Comparison of ENCODE assay signal across 7 mouse cellular contexts in genomic region chr9:22084667-22085021, GRCm38 (mm10). TPM values are rescaled to one million over a fixed set of nuclear protein-coding genes. Genes with fewer than 3 reads are reported as not detected.
DNase-seq lines count a peak whose midpoint lies in the region; ATAC-seq and TF ChIP-seq lines count a peak whose summit lies in the region.

No protein-coding gene starts in this region.

- ATAC-seq in lung, postnatal 0 days = no peak
- no peak for ATAC-seq in forebrain, embryonic 12.5 days (ENCODE audit: low FRiP score)
- no peak for ATAC-seq in limb, embryonic 14.5 days (ENCODE audit: low FRiP score, low read depth)
- ATAC-seq in stomach, embryonic 15.5 days (ENCODE audit: insufficient read depth, low FRiP score, low read depth) = no peak

- H3K27me3 ChIP-seq in lung, postnatal 0 days (replicated peaks; ENCODE audit: insufficient read depth, low read length) = no peaks in the 10 kb centered on the region
- H3K27me3 ChIP-seq in forebrain, embryonic 12.5 days = no peaks in the 10 kb centered on the region
- H3K27me3 ChIP-seq in limb, embryonic 14.5 days (ENCODE audit: control insufficient read depth, insufficient read depth, low read length) = no peaks in the 10 kb centered on the region
- H3K27me3 ChIP-seq in stomach, embryonic 15.5 days (replicated peaks) = no peaks in the 10 kb centered on the region

- H3K27ac ChIP-seq in lung, postnatal 0 days (ENCODE audit: low read length) = no peak overlapping the region
- H3K27ac ChIP-seq in forebrain, embryonic 12.5 days = no peak overlapping the region
- no peak overlapping the region for H3K27ac ChIP-seq in limb, embryonic 14.5 days (replicated peaks; ENCODE audit: low read depth, low read length)
- peak overlapping the region; percentile 31; the same call in 1 of the 2 replicates for H3K27ac ChIP-seq in stomach, embryonic 15.5 days

- TF ChIP-seq POLR2A in limb, embryonic 14.5 days (IDR thresholded peaks at IDR 0.05; ENCODE audit: borderline replicate concordance, extremely low read depth, insufficient read depth, insufficient read length) = no peak

- no peak for TF ChIP-seq CTCF in lung, postnatal 0 days (IDR thresholded peaks at IDR 0.05)

- no peaks in the 10 kb centered on the region for H3K9me3 ChIP-seq in lung, postnatal 0 days (ENCODE audit: low read length)
- no peaks in the 10 kb centered on the region for H3K9me3 ChIP-seq in forebrain, embryonic 12.5 days
- no peaks in the 10 kb centered on the region for H3K9me3 ChIP-seq in limb, embryonic 14.5 days (ENCODE audit: control insufficient read depth, low read length)
- H3K9me3 ChIP-seq in stomach, embryonic 15.5 days = no peaks in the 10 kb centered on the region

- TF ChIP-seq EP300 in lung, postnatal 0 days (IDR thresholded peaks at IDR 0.05) = no peak

- no peaks in the 10 kb centered on the region for H3K4me1 ChIP-seq in lung, postnatal 0 days (ENCODE audit: insufficient read depth, low read depth, low read length)
- H3K4me1 ChIP-seq in forebrain, embryonic 12.5 days = peaks cover 15% of the 10 kb centered on the region
- H3K4me1 ChIP-seq in limb, embryonic 14.5 days (ENCODE audit: control insufficient read depth, insufficient read depth, low read length) = peaks cover 5% of the 10 kb centered on the region
- peaks cover 7% of the 10 kb centered on the region; the same call in 1 of the 2 replicates for H3K4me1 ChIP-seq in stomach, embryonic 15.5 days

- no peak for DNase-seq in lung, postnatal 0 days (ENCODE audit: low spot score)
- DNase-seq in lung, postnatal 36 days = no peak
- DNase-seq in limb, embryonic 14.5 days (ENCODE audit: low spot score) = no peak
- no peak for DNase-seq in frontal cortex, postnatal 36 days (ENCODE audit: low spot score in 2 of 2)
- DNase-seq in frontal cortex, postnatal 14 days (ENCODE audit: low spot score in 2 of 2) = no peak

- H3K4me3 ChIP-seq in lung, postnatal 0 days (ENCODE audit: low read depth, low read length) = peak overlapping the region; percentile 75
- H3K4me3 ChIP-seq in forebrain, embryonic 12.5 days (replicated peaks) = peak overlapping the region; percentile 72
- H3K4me3 ChIP-seq in limb, embryonic 14.5 days (replicated peaks; ENCODE audit: low read length) = peak overlapping the region; percentile 77
- peak overlapping the region; percentile 67 for H3K4me3 ChIP-seq in stomach, embryonic 15.5 days (replicated peaks)

- peak overlapping the region; percentile 68 for H3K9ac ChIP-seq in lung, postnatal 0 days (replicated peaks; ENCODE audit: low read depth)
- H3K9ac ChIP-seq in forebrain, embryonic 12.5 days = peak overlapping the region; percentile 74
- H3K9ac ChIP-seq in limb, embryonic 14.5 days (ENCODE audit: low read depth, low read length, severe bottlenecking) = peak overlapping the region; percentile 70
- H3K9ac ChIP-seq in stomach, embryonic 15.5 days = peak overlapping the region; percentile 58

- H3K4me2 ChIP-seq in lung, postnatal 0 days (replicated peaks; ENCODE audit: low read depth, low read length) = peak overlapping the region; percentile 78
- peak overlapping the region; percentile 88 for H3K4me2 ChIP-seq in forebrain, embryonic 12.5 days
- H3K4me2 ChIP-seq in limb, embryonic 14.5 days (replicated peaks; ENCODE audit: low read depth, low read length, severe bottlenecking) = peak overlapping the region; percentile 74
- peak overlapping the region; percentile 84 for H3K4me2 ChIP-seq in stomach, embryonic 15.5 days

- WGBS in lung, postnatal 0 days = 27% methylated on average over 4 of the region's 4 CpGs
- 32% methylated on average over 4 of the region's 4 CpGs for WGBS in forebrain, embryonic 12.5 days
- WGBS in limb, embryonic 14.5 days = 32% methylated on average over 4 of the region's 4 CpGs
- WGBS in stomach, embryonic 15.5 days = 32% methylated on average over 4 of the region's 4 CpGs

- no peaks in the 10 kb centered on the region for H3K36me3 ChIP-seq in lung, postnatal 0 days (ENCODE audit: insufficient read depth, low read length)
- H3K36me3 ChIP-seq in forebrain, embryonic 12.5 days (replicated peaks) = no peaks in the 10 kb centered on the region
- H3K36me3 ChIP-seq in limb, embryonic 14.5 days (ENCODE audit: control insufficient read depth, insufficient read depth, low read length) = no peaks in the 10 kb centered on the region
- H3K36me3 ChIP-seq in stomach, embryonic 15.5 days = 0 out of 2 replicates have a peak, but pooled peaks cover 4% of the 10 kb centered on the region

RNA-seq across cellular contexts. Expression of gene Ecsit, which starts 0.6 kb away (rescaled TPM):
- 21.3 and 21.9 TPM in 2 replicates for polyA plus RNA-seq in lung, postnatal 0 days (2015; fragmentation: Nextera tagmentation; extraction: Ambion mirVana)
- 35.0 and 39.0 TPM in 2 replicates for polyA plus RNA-seq in forebrain, embryonic 12.5 days (2016; fragmentation: Nextera tagmentation; extraction: Ambion mirVana)
- polyA plus RNA-seq in limb, embryonic 14.5 days (2012; rRNA removed) = 36.3 and 37.5 TPM in 2 replicates
- 30.6 and 32.9 TPM in 2 replicates for polyA plus RNA-seq in limb, embryonic 14.5 days (2014; fragmentation: Nextera tagmentation; extraction: Ambion mirVana)
- polyA plus RNA-seq in stomach, embryonic 15.5 days (2015; fragmentation: Nextera tagmentation; extraction: Ambion mirVana) = 40.4 and 42.8 TPM in 2 replicates

RNA-seq across cellular contexts. Expression of gene Zfp653, which starts 13.5 kb away (rescaled TPM):
- polyA plus RNA-seq in lung, postnatal 0 days (2015; fragmentation: Nextera tagmentation; extraction: Ambion mirVana) = 8.8 and 8.9 TPM in 2 replicates
- polyA plus RNA-seq in forebrain, embryonic 12.5 days (2016; fragmentation: Nextera tagmentation; extraction: Ambion mirVana) = 15.8 and 16.4 TPM in 2 replicates
- polyA plus RNA-seq in limb, embryonic 14.5 days (2012; rRNA removed) = 31.2 and 33.7 TPM in 2 replicates
- polyA plus RNA-seq in limb, embryonic 14.5 days (2014; fragmentation: Nextera tagmentation; extraction: Ambion mirVana) = 8.1 and 8.7 TPM in 2 replicates
- polyA plus RNA-seq in stomach, embryonic 15.5 days (2015; fragmentation: Nextera tagmentation; extraction: Ambion mirVana) = 12.6 and 14.1 TPM in 2 replicates

RNA-seq across cellular contexts. Expression of gene Gm49318, which starts 13.6 kb away (rescaled TPM):
- polyA plus RNA-seq in lung, postnatal 0 days (2015; fragmentation: Nextera tagmentation; extraction: Ambion mirVana) = not detected in 2 replicates
- not detected in 2 replicates for polyA plus RNA-seq in forebrain, embryonic 12.5 days (2016; fragmentation: Nextera tagmentation; extraction: Ambion mirVana)
- 0.28 TPM in 1 of 2 replicates, not detected in the other for polyA plus RNA-seq in limb, embryonic 14.5 days (2012; rRNA removed)
- polyA plus RNA-seq in limb, embryonic 14.5 days (2014; fragmentation: Nextera tagmentation; extraction: Ambion mirVana) = not detected in 2 replicates
- not detected in 2 replicates for polyA plus RNA-seq in stomach, embryonic 15.5 days (2015; fragmentation: Nextera tagmentation; extraction: Ambion mirVana)

RNA-seq across cellular contexts. Expression of gene Cnn1, which starts 14.4 kb away (rescaled TPM):
- 43.7 and 64.8 TPM in 2 replicates for polyA plus RNA-seq in lung, postnatal 0 days (2015; fragmentation: Nextera tagmentation; extraction: Ambion mirVana)
- polyA plus RNA-seq in forebrain, embryonic 12.5 days (2016; fragmentation: Nextera tagmentation; extraction: Ambion mirVana) = 2.3 and 3.9 TPM in 2 replicates
- 2.3 and 3.0 TPM in 2 replicates for polyA plus RNA-seq in limb, embryonic 14.5 days (2012; rRNA removed)
- polyA plus RNA-seq in limb, embryonic 14.5 days (2014; fragmentation: Nextera tagmentation; extraction: Ambion mirVana) = 3.1 and 4.4 TPM in 2 replicates
- 403 and 444 TPM in 2 replicates for polyA plus RNA-seq in stomach, embryonic 15.5 days (2015; fragmentation: Nextera tagmentation; extraction: Ambion mirVana)

RNA-seq across cellular contexts. Expression of gene Elof1, which starts 32.3 kb away (rescaled TPM):
- polyA plus RNA-seq in lung, postnatal 0 days (2015; fragmentation: Nextera tagmentation; extraction: Ambion mirVana) = 188 and 191 TPM in 2 replicates
- 178 and 186 TPM in 2 replicates for polyA plus RNA-seq in forebrain, embryonic 12.5 days (2016; fragmentation: Nextera tagmentation; extraction: Ambion mirVana)
- polyA plus RNA-seq in limb, embryonic 14.5 days (2012; rRNA removed) = 145 and 168 TPM in 2 replicates
- 199 and 206 TPM in 2 replicates for polyA plus RNA-seq in limb, embryonic 14.5 days (2014; fragmentation: Nextera tagmentation; extraction: Ambion mirVana)
- 163 and 165 TPM in 2 replicates for polyA plus RNA-seq in stomach, embryonic 15.5 days (2015; fragmentation: Nextera tagmentation; extraction: Ambion mirVana)
